Mouse (Mus musculus): ENCODE data around the gene Wdr43. TPM values are rescaled to one million over a fixed set of nuclear protein-coding genes. Genes with fewer than 3 reads are reported as not detected.

Gene Wdr43
- polyA plus RNA-seq (2021; fragmentation: Nextera tagmentation), result 10.4 and 16.9 TPM in 2 replicates
- long read RNA-seq, experiment 1, transcript Wdr43-201 (18 exons, 3,450 nt), result major isoform, 103 of 128 reads
- long read RNA-seq, experiment 1, partial matches to known transcripts, result 11 of 128 reads
- long read RNA-seq, experiment 1, other reads (novel, unspliced or antisense), result 13 of 128 reads
- long read RNA-seq, experiment 2, transcript Wdr43-201 (18 exons, 3,450 nt), result major isoform, 18 of 34 reads
- long read RNA-seq, experiment 2, partial matches to known transcripts, result 14 of 34 reads
- long read RNA-seq, experiment 2, other reads (novel, unspliced or antisense), result 2 of 34 reads

GRCm38 (mm10) chr17:71615638-71616318 lies at the start of gene Wdr43:
Gene Wdr43 (plus strand): TSS chr17:71615895.

GRCm38 (mm10) chr17:71673092-71673491 lies 57.4 kb downstream of the Wdr43 start, which contains the start of gene Togaram2:
Gene Togaram2 (plus strand): TSS chr17:71673261.

Other genes with a start within 250 kb of the Wdr43 start
- gene Gm4707, start 156.0 kb upstream of the Wdr43 start, polyA plus RNA-seq (2021; fragmentation: Nextera tagmentation), result not detected in 2 replicates
- 9.9 and 24.2 TPM in 2 replicates for gene Smchd1, start 140.6 kb upstream of the Wdr43 start, polyA plus RNA-seq (2021; fragmentation: Nextera tagmentation)
- 0.20 and 0.34 TPM in 2 replicates for gene Ndc80, start 89.0 kb upstream of the Wdr43 start, polyA plus RNA-seq (2021; fragmentation: Nextera tagmentation)
- gene Spdya, start 63.8 kb upstream of the Wdr43 start, polyA plus RNA-seq (2021; fragmentation: Nextera tagmentation), result 1.8 and 3.1 TPM in 2 replicates
- 0.56 and 0.63 TPM in 2 replicates for gene Togaram2, start 57.4 kb downstream of the Wdr43 start, polyA plus RNA-seq (2021; fragmentation: Nextera tagmentation)
- gene Pcare, start 137.0 kb downstream of the Wdr43 start, polyA plus RNA-seq (2021; fragmentation: Nextera tagmentation), result 0.06 and 0.08 TPM in 2 replicates
- gene Clip4, start 152.6 kb downstream of the Wdr43 start, polyA plus RNA-seq (2021; fragmentation: Nextera tagmentation), result 9.1 and 32.4 TPM in 2 replicates

All from left cerebral cortex, adult 6 months (tissue).